Mouse (Mus musculus) forebrain, embryonic 11.5 days (tissue): ENCODE measurements around the gene Elf4. TPM values are rescaled to one million over a fixed set of nuclear protein-coding genes. Genes with fewer than 3 reads are reported as not detected.

Experiments used
- ATAC-seq: fragments of 200-750 bp; cut with Nextera tagmentation; replicated peaks from 2 replicates; pipeline ENCODE4 v1.8.0; 2017; ENCODE audit warnings: moderate TSS enrichment; ENCODE audit not compliant: low FRiP score
- DNase-seq: peaks from one replicate; pipeline ENCODE4 v3.0.0-alpha.2; 2017; ENCODE audit warnings: low spot score
- H3K27ac ChIP-seq: fragments of 300-500 bp; sonication (generic); 2 replicates; pipeline ENCODE4 v1.5.1; 2014; ENCODE audit warnings: low read depth, low read length
- H3K27me3 ChIP-seq: fragments of 300-500 bp; sonication (generic); 2 replicates; pipeline ENCODE4 v1.6.1; 2014; ENCODE audit warnings: mild to moderate bottlenecking, low read length, mixed read lengths; ENCODE audit not compliant: control insufficient read depth, insufficient read depth
- H3K36me3 ChIP-seq: fragments of 300-500 bp; sonication (generic); 2 replicates; pipeline ENCODE4 v1.6.1; 2014; ENCODE audit warnings: mild to moderate bottlenecking, low read length, moderate library complexity, mixed read lengths; ENCODE audit not compliant: control insufficient read depth, insufficient read depth
- H3K4me1 ChIP-seq: fragments of 300-500 bp; sonication (generic); replicated peaks from 2 replicates; pipeline ENCODE4 v1.6.1; 2014; ENCODE audit warnings: low read length, mixed read lengths; ENCODE audit not compliant: control insufficient read depth, insufficient read depth
- H3K4me2 ChIP-seq: fragments of 300-500 bp; sonication (generic); 2 replicates; pipeline ENCODE4 v1.6.1; 2014; ENCODE audit warnings: low read depth, mild to moderate bottlenecking, low read length, moderate library complexity, mixed read lengths; ENCODE audit not compliant: severe bottlenecking
- H3K4me3 ChIP-seq: fragments of 300-500 bp; sonication (generic); 2 replicates; pipeline ENCODE4 v1.5.1; 2014; ENCODE audit warnings: low read depth, low read length
- H3K9ac ChIP-seq: fragments of 300-500 bp; sonication (generic); 2 replicates; pipeline ENCODE4 v1.6.1; 2014; ENCODE audit warnings: low read length
- H3K9me3 ChIP-seq: fragments of 300-500 bp; sonication (generic); 2 replicates; pipeline ENCODE4 v1.6.1; 2016; ENCODE audit warnings: low read length, mixed read lengths; ENCODE audit not compliant: control insufficient read depth
- WGBS: fragments of 180-500 bp; shearing (Covaris S2); extraction: QIAGEN DNeasy Blood & Tissue Kit; methylation state at CpG from one replicate; pipeline ENCODE4 v1.1.7; 2014; 5-methylcytosine and 5-hydroxymethylcytosine counted together
- polyA plus RNA-seq: library from polyadenylated mRNA; unstranded; fragments of >200 nt; fragmentation: Nextera tagmentation; extraction: Ambion mirVana; gene quantifications from 2 replicates; pipeline ENCODE4 v1.2.1, GENCODE M21; 2014

Gene Elf4
- polyA plus RNA-seq, result 2.7 and 3.2 TPM in 2 replicates

- ATAC-seq, result peak; percentile 86
- 22% methylated on average over 37 of the region's 38 CpGs for WGBS
- H3K4me2 ChIP-seq, result peak within 1 kb of the TSS; percentile 53
- no peaks in the 10 kb centered on the region for H3K9me3 ChIP-seq
- H3K27me3 ChIP-seq, result no peaks in the 10 kb centered on the region
- H3K9ac ChIP-seq, result no peak within 1 kb of the TSS
- DNase-seq, result peak; percentile 87
- no peak within 1 kb of the TSS for H3K27ac ChIP-seq
- H3K36me3 ChIP-seq, result no peaks in the 10 kb centered on the region
- H3K4me3 ChIP-seq, result peak within 1 kb of the TSS; percentile 21
- H3K4me1 ChIP-seq, result no peaks in the 10 kb centered on the region
These were observed at the start of gene Elf4 for GRCm38 (mm10) chrX:48462754-48463507. Gene Elf4, minus strand, starts transcription at chrX:48463132.

- no peak for DNase-seq
- no peak for ATAC-seq
- Histone ChIP-seq H3K4me1 (no peaks in the 10 kb centered on the region), H3K9ac (no peak overlapping the region), H3K9me3 (no peaks in the 10 kb centered on the region), H3K4me2 (no peak overlapping the region), H3K27ac (no peak overlapping the region), H3K36me3 (no peaks in the 10 kb centered on the region), H3K4me3 (no peak overlapping the region), H3K27me3 (no peaks in the 10 kb centered on the region)
- 94% methylated on average over 8 of the region's 8 CpGs for WGBS
These were observed 30.8 kb upstream of the Elf4 start for GRCm38 (mm10) chrX:48493763-48494162.

- no peak overlapping the region for H3K4me2 ChIP-seq
- H3K4me3 ChIP-seq, result no peak overlapping the region
- no peak for ATAC-seq
- DNase-seq, result no peak
- WGBS, result 93% methylated on average over 7 of the region's 7 CpGs
- no peak overlapping the region for H3K27ac ChIP-seq
- no peaks in the 10 kb centered on the region for H3K27me3 ChIP-seq
- H3K4me1 ChIP-seq, result no peaks in the 10 kb centered on the region
- H3K36me3 ChIP-seq, result no peaks in the 10 kb centered on the region; the same call in 1 of the 2 replicates
- H3K9me3 ChIP-seq, result no peaks in the 10 kb centered on the region
- H3K9ac ChIP-seq, result no peak overlapping the region
These were observed 18.8 kb upstream of the Elf4 start for GRCm38 (mm10) chrX:48481687-48482086.

- Histone ChIP-seq H3K36me3 (no peaks in the 10 kb centered on the region; the same call in 1 of the 2 replicates), H3K27me3 (no peaks in the 10 kb centered on the region), H3K4me2 (no peak overlapping the region), H3K4me1 (no peaks in the 10 kb centered on the region), H3K9me3 (no peaks in the 10 kb centered on the region), H3K4me3 (no peak overlapping the region), H3K9ac (no peak overlapping the region), H3K27ac (no peak overlapping the region)
- 71% methylated on average over 4 of the region's 4 CpGs for whole genome bisulfite sequencing
- no peak for ATAC-seq
- no peak for DNase-seq
These were observed 18.2 kb upstream of the Elf4 start for GRCm38 (mm10) chrX:48481095-48481494.

- Histone ChIP-seq H3K9me3 (no peaks in the 10 kb centered on the region), H3K27me3 (no peaks in the 10 kb centered on the region)
These were observed 4.5 kb upstream of the Elf4 start for GRCm38 (mm10) chrX:48467355-48467946.

GRCm38 (mm10) chrX:48466174-48466573 is 3.2 kb upstream of the Elf4 start:
- no peak overlapping the region for H3K4me3 ChIP-seq
- no peak for DNase-seq
- H3K27ac ChIP-seq, result no peak overlapping the region
- H3K9me3 ChIP-seq, result no peaks in the 10 kb centered on the region
- no peaks in the 10 kb centered on the region for H3K36me3 ChIP-seq
- ATAC-seq, result no peak
- H3K27me3 ChIP-seq, result no peaks in the 10 kb centered on the region
- WGBS, result 82% methylated on average over 2 of the region's 2 CpGs
- no peaks in the 10 kb centered on the region for H3K4me1 ChIP-seq
- no peak overlapping the region for H3K9ac ChIP-seq
- H3K4me2 ChIP-seq, result no peak overlapping the region

More at GRCm38 (mm10) chrX:48467355-48467946, 4.5 kb upstream of the Elf4 start:
- no peak overlapping the region for H3K4me2 ChIP-seq
- no peak for DNase-seq
- H3K4me3 ChIP-seq, result no peak overlapping the region
- no peak for ATAC-seq
- no peaks in the 10 kb centered on the region for H3K4me1 ChIP-seq
- no peak overlapping the region for H3K9ac ChIP-seq
- H3K36me3 ChIP-seq, result no peaks in the 10 kb centered on the region
- WGBS, result 82% methylated on average over 3 of the region's 3 CpGs
- no peak overlapping the region for H3K27ac ChIP-seq

- no peak overlapping the region for H3K9ac ChIP-seq
- ATAC-seq, result no peak
- H3K36me3 ChIP-seq, result no peaks in the 10 kb centered on the region
These were observed 1.5 kb upstream of the Elf4 start for GRCm38 (mm10) chrX:48464436-48464835.

GRCm38 (mm10) chrX:48463636-48464035 is 704 bp upstream of the Elf4 start:
- Histone ChIP-seq H3K27ac (no peak overlapping the region), H3K36me3 (no peaks in the 10 kb centered on the region), H3K9ac (no peak overlapping the region), H3K4me1 (no peaks in the 10 kb centered on the region), H3K9me3 (no peaks in the 10 kb centered on the region), H3K27me3 (no peaks in the 10 kb centered on the region), H3K4me2 (no peak overlapping the region), H3K4me3 (no peak overlapping the region)
- ATAC-seq (no peak), DNase-seq (no peak)
- WGBS, result 84% methylated on average over 4 of the region's 4 CpGs

More at GRCm38 (mm10) chrX:48464436-48464835, 1.5 kb upstream of the Elf4 start:
- DNase-seq, result no peak
- Histone ChIP-seq H3K27ac (no peak overlapping the region), H3K4me2 (no peak overlapping the region), H3K4me3 (no peak overlapping the region), H3K27me3 (no peaks in the 10 kb centered on the region), H3K4me1 (no peaks in the 10 kb centered on the region), H3K9me3 (no peaks in the 10 kb centered on the region)
- WGBS, result 95% methylated on average over 6 of the region's 6 CpGs
